Mouse (Mus musculus) CH12.LX (cell line): Measurements from ENCODE around the gene Hoxc5.

Experiments
- CTCF ChIP-seq, 2 experiments: IDR thresholded peaks in 1 of 2; conservative IDR thresholded peaks in 1 of 2; 2 replicates each; pipeline ENCODE4 v1.5.1; 2011 to 2012; ENCODE audit warnings: low read depth in 2 of 2, low read length in 2 of 2, improper control_type of control experiment in 1 of 2, inconsistent platforms in 1 of 2, mild to moderate bottlenecking in 1 of 2, moderate library complexity in 1 of 2
- HCFC1 ChIP-seq: IDR thresholded peaks from 2 replicates; pipeline ENCODE4 v1.6.1; 2012; ENCODE audit warnings: low read depth, mild to moderate bottlenecking, inconsistent platforms, low read length, improper control_type of control experiment
- TCF12 ChIP-seq: IDR thresholded peaks from 2 replicates; pipeline ENCODE4 v1.6.1; 2014; ENCODE audit warnings: low read depth, mild to moderate bottlenecking, inconsistent platforms, low read length, improper control_type of control experiment
- UBTF ChIP-seq: IDR thresholded peaks from 2 replicates; pipeline ENCODE4 v1.6.1; 2012; ENCODE audit warnings: low read depth, mild to moderate bottlenecking, inconsistent platforms, low read length, improper control_type of control experiment, moderate library complexity
- ZKSCAN1 ChIP-seq: IDR thresholded peaks from 2 replicates; pipeline ENCODE4 v1.6.1; 2012; ENCODE audit warnings: low read depth, inconsistent platforms, low read length, improper control_type of control experiment, borderline replicate concordance

DNA sequence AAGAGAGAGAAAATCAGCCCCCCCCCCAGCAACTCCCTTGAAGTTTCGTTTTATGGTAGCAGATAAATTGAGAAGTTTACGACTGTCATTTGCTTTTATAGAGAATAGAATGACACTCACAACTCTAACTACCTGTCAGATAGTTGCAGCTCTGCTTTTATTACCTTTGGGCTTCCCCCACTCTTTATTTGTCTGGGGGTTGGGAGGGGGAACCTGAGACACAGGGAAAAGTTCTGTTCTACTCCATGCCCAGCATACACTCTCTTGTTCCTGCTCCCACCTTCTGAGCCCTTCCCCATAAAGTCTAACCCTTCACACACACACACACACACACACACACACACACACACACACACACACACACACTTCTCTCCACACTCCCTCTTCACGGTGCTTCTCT is 25.6 kb downstream of the Hoxc5 start:
- TF ChIP-seq ZKSCAN1, result no peak
- TF ChIP-seq TCF12, result no peak
- no peak for TF ChIP-seq CTCF (conservative IDR thresholded peaks at IDR 0.05 in 1 of 2, IDR thresholded peaks at IDR 0.05 in 1 of 2; ENCODE audit: low read depth in 2 of 2, low read length in 2 of 2)
- no peak for TF ChIP-seq UBTF
- no peak for TF ChIP-seq HCFC1
